Mouse (Mus musculus) hindbrain, embryonic 10.5 days (tissue): ENCODE measurements around the gene Lbr. TPM values are rescaled to one million over a fixed set of nuclear protein-coding genes. Genes with fewer than 3 reads are reported as not detected.

ENCODE experiments used
- DNase-seq: peaks from one replicate; pipeline ENCODE4 v3.0.0-alpha.2; 2017; ENCODE audit warnings: low spot score
- H3K27ac ChIP-seq: fragments of 300-500 bp; sonication (generic); 2 replicates; pipeline ENCODE4 v1.5.1; 2016; ENCODE audit warnings: mild to moderate bottlenecking, moderate library complexity
- H3K27me3 ChIP-seq: fragments of 300-500 bp; sonication (generic); 2 replicates; pipeline ENCODE4 v1.6.1; 2016; ENCODE audit warnings: mild to moderate bottlenecking; ENCODE audit not compliant: poor library complexity, insufficient read depth, severe bottlenecking
- H3K36me3 ChIP-seq: fragments of 300-500 bp; sonication (generic); 2 replicates; pipeline ENCODE4 v1.6.1; 2016; ENCODE audit warnings: mild to moderate bottlenecking, moderate library complexity
- H3K4me1 ChIP-seq: fragments of 300-500 bp; sonication (generic); replicated peaks from 2 replicates; pipeline ENCODE4 v1.6.1; 2016; ENCODE audit warnings: mild to moderate bottlenecking
- H3K4me3 ChIP-seq: fragments of 300-500 bp; sonication (generic); 2 replicates; pipeline ENCODE4 v1.5.1; 2016; ENCODE audit warnings: mild to moderate bottlenecking, moderate library complexity
- H3K9me3 ChIP-seq: fragments of 300-500 bp; sonication (generic); 2 replicates; pipeline ENCODE4 v1.6.1; 2016; ENCODE audit warnings: mild to moderate bottlenecking, moderate library complexity
- WGBS: fragments of 180-500 bp; shearing (Covaris S2); methylation state at CpG from one replicate; pipeline ENCODE4 v1.1.7; 2016; 5-methylcytosine and 5-hydroxymethylcytosine counted together
- polyA plus RNA-seq: library from polyadenylated mRNA; unstranded; fragments of >200 nt; fragmentation: Nextera tagmentation; extraction: Ambion mirVana; gene quantifications from 2 replicates; pipeline ENCODE4 v1.2.1, GENCODE M21; 2016

Gene Lbr
- polyA plus RNA-seq = 135 and 189 TPM in 2 replicates

DNA sequence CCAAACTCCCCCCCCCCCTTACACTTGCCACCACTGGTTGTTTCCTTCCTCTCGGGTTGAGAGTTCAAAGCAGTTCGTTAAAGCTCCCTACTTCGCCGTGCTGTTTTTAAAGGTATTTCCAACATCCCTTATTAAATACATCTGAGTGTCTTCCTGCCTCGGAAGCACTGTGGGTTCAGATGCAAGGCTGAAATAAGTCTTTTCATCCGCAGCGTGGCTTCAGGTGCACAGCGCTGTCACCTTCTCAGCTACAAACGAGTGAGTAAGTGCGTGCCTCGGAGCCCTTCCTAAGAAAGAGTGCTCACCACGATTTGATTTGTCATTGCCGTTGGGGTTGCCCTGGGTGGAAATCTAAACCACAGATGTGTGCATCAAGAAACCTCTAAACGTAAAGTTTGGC, at the start of gene Lbr:
Gene Lbr (minus strand): TSS at position 266 of the 400 bp plus-strand sequence.
- no peak for DNase-seq
- under 1% methylated on average over 14 of the region's 14 CpGs for WGBS
- Histone ChIP-seq H3K4me3 (peak within 1 kb of the TSS; percentile 87), H3K36me3 (peaks cover 9% of the 10 kb centered on the region), H3K4me1 (peaks cover 33% of the 10 kb centered on the region), H3K9me3 (no peaks in the 10 kb centered on the region), H3K27me3 (peaks cover 9% of the 10 kb centered on the region), H3K27ac (peak within 1 kb of the TSS; percentile 97)

GRCm38 (mm10) chr1:181889670-181890069, 46.8 kb upstream of the Lbr start:
- Histone ChIP-seq H3K27ac (no peak overlapping the region), H3K4me3 (no peak overlapping the region), H3K36me3 (no peaks in the 10 kb centered on the region), H3K4me1 (peaks cover 6% of the 10 kb centered on the region), H3K27me3 (no peaks in the 10 kb centered on the region), H3K9me3 (no peaks in the 10 kb centered on the region)
- WGBS = 89% methylated on average over 7 of the region's 7 CpGs
- DNase-seq = no peak

DNA sequence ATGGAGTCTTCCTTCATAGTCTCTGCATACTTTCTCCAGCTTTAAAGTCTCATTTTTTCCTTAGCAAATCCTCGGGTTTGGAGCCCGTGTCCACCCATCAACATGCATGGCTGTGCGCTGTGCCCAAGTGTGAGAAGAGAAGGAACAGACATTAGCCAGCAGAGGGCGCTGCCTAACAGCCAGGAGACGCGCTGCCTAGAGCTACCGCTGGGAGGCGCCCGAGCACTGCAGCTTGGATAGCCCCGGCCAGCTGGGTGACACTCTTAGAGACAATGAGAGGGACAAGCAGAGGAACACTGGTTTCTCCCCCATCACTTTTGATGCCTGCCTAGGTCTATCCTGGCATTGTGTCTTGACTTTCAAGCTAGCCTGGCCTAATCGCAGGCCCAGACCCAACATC, 46.0 kb upstream of the Lbr start:
- DNase-seq = peak; percentile 93

GRCm38 (mm10) chr1:181881532-181881931, 38.7 kb upstream of the Lbr start:
- no peak overlapping the region for H3K4me3 ChIP-seq
- peak overlapping the region; percentile 50; the same call in 1 of the 2 replicates for H3K27ac ChIP-seq
- peaks cover 31% of the 10 kb centered on the region for H3K4me1 ChIP-seq
- H3K36me3 ChIP-seq = no peaks in the 10 kb centered on the region
- WGBS = 31% methylated on average over 8 of the region's 8 CpGs
- H3K27me3 ChIP-seq = peaks cover 3% of the 10 kb centered on the region; the same call in 1 of the 2 replicates
- H3K9me3 ChIP-seq = no peaks in the 10 kb centered on the region
- DNase-seq = peak; percentile 58

More for the DNA sequence above, 46.0 kb upstream of the Lbr start:
- Histone ChIP-seq H3K27ac (peak overlapping the region; percentile 81), H3K27me3 (no peaks in the 10 kb centered on the region), H3K9me3 (no peaks in the 10 kb centered on the region), H3K36me3 (no peaks in the 10 kb centered on the region), H3K4me1 (peaks cover 6% of the 10 kb centered on the region), H3K4me3 (no peak overlapping the region)
- WGBS = 8% methylated on average over 11 of the region's 11 CpGs

DNA sequence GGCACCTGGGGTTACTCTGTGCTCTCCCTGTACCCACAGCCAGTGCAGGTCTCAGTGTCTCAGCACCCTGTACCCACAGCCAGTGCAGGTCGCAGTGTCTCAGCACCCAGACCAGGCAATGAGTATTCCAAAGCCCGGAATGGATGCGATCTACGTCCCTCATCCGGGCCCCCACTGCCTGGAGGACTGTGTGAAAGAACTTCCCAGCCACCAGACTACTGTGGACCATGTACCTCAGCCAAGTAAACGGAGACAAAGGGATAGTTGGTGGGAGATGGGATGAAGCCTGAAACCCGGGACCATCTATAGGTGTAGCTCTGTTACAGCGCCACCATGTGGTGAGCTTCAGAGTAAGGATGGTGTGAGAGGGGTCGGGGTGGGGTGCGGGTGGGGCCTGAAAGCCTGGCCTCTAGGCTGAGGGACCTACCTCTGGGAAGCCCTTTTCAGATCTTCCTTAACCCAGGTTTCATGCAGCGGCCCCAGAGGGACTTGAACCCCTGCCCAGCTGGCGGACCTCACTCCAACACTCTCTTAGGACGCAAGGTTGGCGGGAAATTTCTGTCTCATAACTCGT, 38.0 kb upstream of the Lbr start:
- Histone ChIP-seq H3K27me3 (peaks cover 3% of the 10 kb centered on the region; the same call in 1 of the 2 replicates), H3K9me3 (no peaks in the 10 kb centered on the region), H3K27ac (peak overlapping the region; percentile 50; the same call in 1 of the 2 replicates), H3K4me1 (peaks cover 31% of the 10 kb centered on the region), H3K4me3 (no peak overlapping the region), H3K36me3 (no peaks in the 10 kb centered on the region)
- 51% methylated on average over 15 of the region's 15 CpGs for WGBS
- DNase-seq = peak; percentile 23

DNA sequence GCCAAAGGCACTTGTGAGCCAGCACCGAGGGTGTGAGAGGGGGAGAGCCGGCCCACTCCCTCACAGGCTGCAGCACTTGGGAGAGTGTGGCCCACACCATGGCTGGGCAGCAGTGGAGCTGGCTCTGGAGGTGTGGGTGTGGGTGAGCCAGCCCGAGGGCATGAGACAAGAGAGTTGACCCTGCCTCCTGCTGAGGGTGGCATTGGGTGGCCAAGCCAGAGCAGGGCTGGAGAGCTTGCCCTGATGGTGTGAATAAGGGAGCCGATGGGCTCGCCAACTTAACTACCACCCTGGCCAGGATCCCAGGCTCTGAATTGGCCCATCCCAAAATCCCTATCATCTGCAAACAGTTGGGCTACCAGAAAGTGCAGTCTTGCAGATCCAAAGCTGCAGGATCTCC, 35.6 kb upstream of the Lbr start:
- WGBS = 77% methylated on average over 5 of the region's 5 CpGs
- Histone ChIP-seq H3K9me3 (no peaks in the 10 kb centered on the region), H3K27me3 (peaks cover 3% of the 10 kb centered on the region; the same call in 1 of the 2 replicates), H3K27ac (no peak overlapping the region), H3K4me3 (no peak overlapping the region), H3K4me1 (peaks cover 31% of the 10 kb centered on the region), H3K36me3 (no peaks in the 10 kb centered on the region)
- no peak for DNase-seq

DNA sequence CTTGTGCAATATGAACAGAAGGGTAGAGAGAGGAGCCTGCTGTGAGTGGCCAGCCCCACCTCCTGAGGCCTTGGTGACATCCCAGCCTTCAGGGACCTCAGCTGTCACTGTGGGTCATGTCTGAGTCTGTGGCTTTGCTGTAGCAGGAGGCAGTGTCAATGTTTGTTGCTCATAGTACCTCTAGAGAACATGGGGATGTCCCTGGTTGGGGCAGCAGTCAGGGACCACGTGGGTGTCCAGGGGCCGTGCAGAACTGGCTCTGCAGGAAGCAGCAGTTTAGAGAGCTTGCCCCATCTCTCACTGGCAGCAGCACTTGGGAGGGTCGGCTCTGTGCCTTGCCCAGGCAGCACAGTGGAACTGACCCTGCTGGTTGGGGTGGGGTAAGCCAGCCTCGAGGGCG, 34.2 kb upstream of the Lbr start:
- Histone ChIP-seq H3K27ac (peak overlapping the region; percentile 54; the same call in 1 of the 2 replicates), H3K4me1 (peaks cover 30% of the 10 kb centered on the region), H3K4me3 (no peak overlapping the region), H3K27me3 (peaks cover 3% of the 10 kb centered on the region; the same call in 1 of the 2 replicates), H3K36me3 (no peaks in the 10 kb centered on the region), H3K9me3 (no peaks in the 10 kb centered on the region)
- DNase-seq = no peak
- WGBS = 50% methylated on average over 5 of the region's 5 CpGs

- DNase-seq = no peak
- Histone ChIP-seq H3K27me3 (peaks cover 3% of the 10 kb centered on the region; the same call in 1 of the 2 replicates), H3K36me3 (no peaks in the 10 kb centered on the region), H3K27ac (peak overlapping the region; percentile 54; the same call in 1 of the 2 replicates), H3K9me3 (no peaks in the 10 kb centered on the region), H3K4me3 (no peak overlapping the region), H3K4me1 (peaks cover 25% of the 10 kb centered on the region)
- WGBS = 72% methylated on average over 3 of the region's 3 CpGs
Observed at GRCm38 (mm10) chr1:181876656-181877055, 33.8 kb upstream of the Lbr start.

DNA sequence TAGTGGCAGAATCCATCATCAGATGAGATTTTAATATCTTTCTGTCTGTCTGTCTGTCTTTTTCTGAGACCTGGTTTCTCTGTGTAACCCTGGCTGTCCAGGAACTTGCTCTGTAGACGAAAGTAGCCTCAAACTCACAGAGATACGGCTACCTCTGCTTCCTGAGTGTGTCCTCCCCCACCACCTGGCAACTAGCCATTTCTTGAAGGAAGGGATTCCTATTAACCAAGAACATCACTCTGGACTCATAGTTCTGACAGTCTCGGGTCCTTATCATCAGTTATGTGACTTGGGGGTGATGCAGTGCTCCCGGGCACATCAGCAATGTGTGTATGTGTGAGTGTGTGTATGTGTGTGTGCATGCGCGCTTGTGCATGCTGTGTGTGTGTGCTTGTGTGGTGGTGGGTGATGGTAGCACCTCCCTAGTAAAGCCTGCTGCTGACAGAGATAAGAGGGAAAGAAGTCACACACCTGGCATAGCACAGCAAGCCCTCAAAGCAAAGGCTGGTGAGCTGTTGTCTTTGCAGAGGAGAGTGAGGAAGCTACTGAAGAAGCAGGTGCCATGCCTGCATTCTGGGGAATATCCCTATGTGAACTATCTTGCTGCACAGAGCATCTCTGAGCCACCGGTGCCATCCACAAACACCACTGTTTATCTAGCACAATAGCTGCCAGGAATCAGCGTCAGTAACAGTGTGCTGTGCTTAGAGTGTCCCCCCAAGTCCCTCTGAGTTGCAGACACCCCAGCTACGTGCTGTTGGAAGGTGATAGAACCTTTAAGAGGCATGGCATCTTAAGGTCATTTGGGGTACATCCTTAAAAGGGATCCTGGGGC, 30.5 kb upstream of the Lbr start:
- Histone ChIP-seq H3K36me3 (no peaks in the 10 kb centered on the region), H3K4me1 (peaks cover 10% of the 10 kb centered on the region), H3K27ac (no peak overlapping the region), H3K27me3 (peaks cover 3% of the 10 kb centered on the region; the same call in 1 of the 2 replicates), H3K9me3 (no peaks in the 10 kb centered on the region), H3K4me3 (no peak overlapping the region)
- DNase-seq = no peak
- WGBS = 85% methylated on average over 9 of the region's 9 CpGs

DNA sequence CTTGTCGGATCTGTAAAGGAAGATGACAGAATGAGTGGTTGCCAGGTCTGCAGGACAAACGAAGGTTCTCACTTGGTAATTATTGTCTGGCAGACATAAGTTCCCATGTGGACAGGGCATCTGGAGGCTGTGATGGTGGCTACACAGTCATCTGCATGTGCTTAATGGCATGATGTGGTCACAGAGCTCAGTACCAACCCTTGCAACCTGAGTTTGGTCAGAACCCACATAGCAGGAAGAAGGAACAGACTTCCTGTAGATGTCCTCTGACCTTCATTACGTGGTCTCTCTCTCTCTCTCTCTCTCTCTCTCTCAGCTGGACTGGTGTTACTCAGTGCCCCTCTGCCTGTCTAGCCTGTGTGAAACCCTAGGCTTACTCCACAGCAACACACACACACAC, 29.8 kb upstream of the Lbr start:
- no peak overlapping the region for H3K27ac ChIP-seq
- no peaks in the 10 kb centered on the region for H3K9me3 ChIP-seq
- peaks cover 6% of the 10 kb centered on the region; the same call in 1 of the 2 replicates for H3K4me1 ChIP-seq
- WGBS = 89% methylated on average over 3 of the region's 3 CpGs
- DNase-seq = no peak
- H3K4me3 ChIP-seq = no peak overlapping the region
- H3K36me3 ChIP-seq = no peaks in the 10 kb centered on the region
- H3K27me3 ChIP-seq = no peaks in the 10 kb centered on the region

DNA sequence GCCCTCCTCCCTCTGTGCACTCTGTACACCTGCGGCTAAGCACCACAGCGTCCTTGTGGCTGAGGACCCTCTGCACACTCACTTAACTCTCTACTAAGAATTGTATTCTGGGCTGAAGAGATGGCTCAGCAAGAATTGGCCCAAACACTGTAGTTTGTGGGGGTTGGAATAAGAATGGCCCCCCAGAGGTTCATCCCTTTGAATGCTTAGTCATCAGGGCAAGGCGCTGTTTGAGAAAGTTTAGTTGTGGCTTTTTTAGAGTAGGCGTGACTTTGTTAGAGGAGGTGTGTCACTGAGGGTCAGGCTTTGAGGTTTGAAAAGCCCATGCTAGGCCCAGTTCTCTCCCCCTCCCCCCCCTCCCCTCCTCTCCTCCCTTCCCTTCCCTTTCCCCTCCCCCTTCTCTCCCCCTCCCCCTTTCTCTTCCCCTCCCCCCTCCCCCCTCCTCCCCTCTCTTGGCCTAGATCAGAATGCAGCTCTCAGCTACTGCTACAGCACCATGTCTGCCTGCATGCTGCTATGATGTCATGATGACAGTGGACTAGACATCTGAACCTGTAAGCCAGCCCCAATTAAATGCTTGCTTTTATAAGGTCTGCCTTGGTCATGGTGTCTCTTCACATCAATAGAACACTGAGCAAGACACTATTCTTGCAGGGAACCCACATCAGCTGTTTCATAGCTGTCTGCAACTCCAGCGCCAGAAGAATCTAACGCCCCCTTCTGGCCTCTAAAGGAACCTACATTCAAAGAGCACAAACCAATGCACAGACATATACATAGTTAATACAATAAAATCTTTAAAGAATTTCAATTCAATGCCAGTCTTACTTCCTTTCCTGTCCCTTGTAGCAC, 23.8 kb upstream of the Lbr start:
- Histone ChIP-seq H3K4me3 (no peak overlapping the region), H3K9me3 (no peaks in the 10 kb centered on the region), H3K27ac (no peak overlapping the region), H3K36me3 (no peaks in the 10 kb centered on the region), H3K27me3 (peaks cover 3% of the 10 kb centered on the region; the same call in 1 of the 2 replicates), H3K4me1 (peaks cover 21% of the 10 kb centered on the region)
- 77% methylated on average over 6 of the region's 6 CpGs for WGBS
- no peak for DNase-seq

- no peaks in the 10 kb centered on the region for H3K9me3 ChIP-seq
- DNase-seq = no peak
- H3K4me3 ChIP-seq = no peak overlapping the region
- H3K27ac ChIP-seq = no peak overlapping the region
- H3K27me3 ChIP-seq = peaks cover 3% of the 10 kb centered on the region; the same call in 1 of the 2 replicates
- H3K4me1 ChIP-seq = peaks cover 23% of the 10 kb centered on the region
- 73% methylated on average over 5 of the region's 5 CpGs for WGBS
- H3K36me3 ChIP-seq = no peaks in the 10 kb centered on the region
Observed at GRCm38 (mm10) chr1:181865863-181866216, 23.0 kb upstream of the Lbr start.
